Mouse (Mus musculus): ENCODE measurements around the gene Adig.

GRCm38 (mm10) chr2:158513821-158514336, 11.5 kb downstream of the Adig start:
- TF ChIP-seq CTCF (IDR thresholded peaks at IDR 0.05; ENCODE audit: borderline replicate concordance, insufficient read depth, low read depth, low read length) (no peak), POLR2A (IDR thresholded peaks at IDR 0.05; ENCODE audit: borderline replicate concordance, insufficient read depth, low read length) (no peak)

Data from cerebellum, adult 2 months (tissue).